Mouse (Mus musculus): ENCODE measurements around the gene 9130019O22Rik.
"Not testable (repeated sequence)": the region's sequence is repeated elsewhere in the genome, so short reads cannot be mapped to it uniquely, and the experiment has no call there.

9130019O22Rik gene

GRCm38 (mm10) chr7:127375271-127376245, 11.4 kb downstream of the 9130019O22Rik start, which contains the start of gene Zfp747:
Gene Zfp747 (minus strand): TSS chr7:127376050.
- peak; percentile 82 for DNase-seq (ENCODE audit: low read depth, low spot score)

- not testable (repeated sequence) for DNase-seq (ENCODE audit: low read depth, low spot score)
Measured at GRCm38 (mm10) chr7:127371870-127372269, 15.1 kb downstream of the 9130019O22Rik start.

- DNase-seq (ENCODE audit: low read depth, low spot score) = no peak
Measured at GRCm38 (mm10) chr7:127371213-127371612, 15.8 kb downstream of the 9130019O22Rik start.

GRCm38 (mm10) chr7:127366249-127366648, 20.7 kb downstream of the 9130019O22Rik start:
- DNase-seq (ENCODE audit: low read depth, low spot score) = no peak

GRCm38 (mm10) chr7:127364166-127364565, 22.8 kb downstream of the 9130019O22Rik start:
- no peak for DNase-seq (ENCODE audit: low read depth, low spot score)

GRCm38 (mm10) chr7:127363475-127363921, 23.5 kb downstream of the 9130019O22Rik start:
- no peak for DNase-seq (ENCODE audit: low read depth, low spot score)

- DNase-seq (ENCODE audit: low read depth, low spot score) = not testable (repeated sequence)
Measured at GRCm38 (mm10) chr7:127362418-127362817, 24.5 kb downstream of the 9130019O22Rik start.

- DNase-seq (ENCODE audit: low read depth, low spot score) = no peak
Measured at GRCm38 (mm10) chr7:127361449-127361848, 25.5 kb downstream of the 9130019O22Rik start.

- DNase-seq (ENCODE audit: low read depth, low spot score) = no peak
Measured at GRCm38 (mm10) chr7:127360265-127360664, 26.7 kb downstream of the 9130019O22Rik start.

- DNase-seq (ENCODE audit: low read depth, low spot score) = no peak
Measured at GRCm38 (mm10) chr7:127358472-127358871, 28.5 kb downstream of the 9130019O22Rik start.

- no peak for DNase-seq (ENCODE audit: low read depth, low spot score)
Measured at GRCm38 (mm10) chr7:127357871-127358270, 29.1 kb downstream of the 9130019O22Rik start.

GRCm38 (mm10) chr7:127355796-127356195, 31.2 kb downstream of the 9130019O22Rik start:
- DNase-seq (ENCODE audit: low read depth, low spot score) = no peak

GRCm38 (mm10) chr7:127351230-127352004, 35.5 kb downstream of the 9130019O22Rik start:
- DNase-seq (ENCODE audit: low read depth, low spot score) = no peak

GRCm38 (mm10) chr7:127346676-127347075, 40.3 kb downstream of the 9130019O22Rik start:
- no peak for DNase-seq (ENCODE audit: low read depth, low spot score)

GRCm38 (mm10) chr7:127345512-127346325, 41.2 kb downstream of the 9130019O22Rik start, which contains the start of gene Zfp768:
Gene Zfp768 (minus strand): TSS chr7:127345589.
- DNase-seq (ENCODE audit: low read depth, low spot score) = peak; percentile 90

GRCm38 (mm10) chr7:127345092-127345491, 41.9 kb downstream of the 9130019O22Rik start:
- DNase-seq (ENCODE audit: low read depth, low spot score) = peak; percentile 31

- no peak for DNase-seq (ENCODE audit: low read depth, low spot score)
Measured at GRCm38 (mm10) chr7:127344371-127344770, 42.6 kb downstream of the 9130019O22Rik start.

- DNase-seq (ENCODE audit: low read depth, low spot score) = no peak
Measured at GRCm38 (mm10) chr7:127343351-127344019, 43.5 kb downstream of the 9130019O22Rik start.

- DNase-seq (ENCODE audit: low read depth, low spot score) = no peak
Measured at GRCm38 (mm10) chr7:127342888-127343287, 44.1 kb downstream of the 9130019O22Rik start.

GRCm38 (mm10) chr7:127342332-127342731, 44.6 kb downstream of the 9130019O22Rik start:
- no peak for DNase-seq (ENCODE audit: low read depth, low spot score)
